Mouse (Mus musculus): ENCODE data around the gene Olfr1222. TPM values are rescaled to one million over a fixed set of nuclear protein-coding genes. Genes with fewer than 3 reads are reported as not detected.
"Not testable (repeated sequence)": the region's sequence is repeated elsewhere in the genome, so short reads cannot be mapped to it uniquely, and the experiment has no call there.

The Olfr1222 gene
- total RNA-seq (2015; ENCODE audit: low replicate concordance) (0.21 TPM in 1 of 2 replicates, not detected in the other), total RNA-seq (2017; ENCODE audit: low replicate concordance) (not detected in 2 replicates)

DNA sequence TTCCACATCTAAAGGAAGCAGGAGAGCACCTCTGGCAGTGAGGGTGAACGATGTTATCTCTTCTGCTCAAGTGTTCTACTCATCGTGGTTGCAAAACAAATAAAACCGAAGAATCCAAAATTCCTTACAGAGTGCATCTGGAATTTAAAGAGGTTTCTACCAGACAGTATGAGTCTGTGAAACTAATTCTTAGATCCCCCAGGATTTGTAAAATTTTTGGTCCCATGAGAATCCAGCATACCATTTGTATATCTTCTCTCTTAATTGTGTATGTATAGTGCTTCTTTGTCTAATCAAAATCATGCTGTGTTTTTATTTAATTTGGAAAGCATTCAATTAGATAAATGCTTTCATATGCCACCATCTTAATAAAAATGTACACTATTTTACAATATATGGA, at the start of gene Olfr1222:
Gene Olfr1222 (minus strand): TSS at position 101 of the 400 bp plus-strand sequence.
- no peak for ATAC-seq (replicated peaks; ENCODE audit: low FRiP score, poor library complexity, severe bottlenecking)

DNA sequence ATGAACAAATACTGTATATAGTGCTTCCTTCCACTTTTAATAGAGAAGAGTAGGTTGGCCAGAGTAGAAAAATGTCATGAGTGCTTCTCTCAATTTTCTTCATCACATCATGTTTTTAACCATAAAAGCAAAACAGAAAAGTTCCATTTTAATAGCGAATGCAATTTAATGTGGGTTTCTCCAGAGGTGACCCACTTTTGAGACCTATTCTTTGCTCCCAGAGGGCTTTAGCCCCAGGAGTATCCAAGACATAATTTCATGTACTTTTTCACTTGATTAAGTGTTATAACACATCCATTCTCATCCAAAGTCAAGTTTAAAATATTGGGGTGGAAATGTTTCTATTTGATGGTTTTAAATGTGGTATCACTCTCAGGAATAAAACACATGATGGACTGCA, 41.7 kb upstream of the Olfr1222 start, which contains the start of gene Olfr1225:
Gene Olfr1225 (minus strand): TSS at position 101 of the 400 bp plus-strand sequence.
- no peak for ATAC-seq (replicated peaks; ENCODE audit: low FRiP score, poor library complexity, severe bottlenecking)

DNA sequence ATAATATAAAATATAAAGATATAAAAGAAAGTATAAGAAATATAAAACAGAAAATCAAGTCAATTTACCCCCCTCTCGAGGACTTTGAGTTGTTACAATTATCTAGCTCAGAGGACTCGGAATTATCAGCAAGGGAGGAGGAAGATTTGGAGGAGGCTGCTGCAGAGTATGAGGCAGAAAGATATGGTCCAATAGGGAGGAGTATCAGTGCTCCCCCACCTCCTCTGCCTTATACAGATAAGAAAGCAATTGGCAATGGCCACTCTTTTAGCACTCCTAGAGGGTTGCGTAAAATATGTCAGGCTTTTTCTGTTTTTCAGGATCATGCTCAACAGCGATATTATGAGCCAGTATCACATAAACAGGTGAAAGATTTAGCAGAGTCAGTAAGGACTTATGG, 31.9 kb upstream of the Olfr1222 start:
- not testable (repeated sequence) for ATAC-seq (replicated peaks; ENCODE audit: low FRiP score, poor library complexity, severe bottlenecking)

DNA sequence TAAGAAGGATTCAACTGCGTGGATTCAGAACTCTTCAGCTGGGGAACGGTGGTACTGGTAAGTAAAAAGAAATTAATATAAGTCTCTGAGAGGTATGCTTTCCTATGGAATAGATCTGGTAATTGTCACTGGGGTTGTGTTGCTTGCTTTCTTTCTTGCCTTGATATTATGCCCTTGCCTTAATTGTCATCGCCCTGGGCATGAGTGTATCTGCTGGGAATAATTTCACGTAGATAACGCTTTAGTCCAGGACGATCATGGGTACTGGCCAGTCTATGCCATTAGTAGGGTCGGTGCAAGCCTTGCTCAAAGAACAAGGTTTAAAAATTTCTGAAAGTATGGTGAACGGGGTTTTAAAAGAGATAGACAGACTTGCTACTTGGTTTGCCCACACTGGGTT, 31.1 kb upstream of the Olfr1222 start, which contains the start of gene Olfr1224-ps1:
Gene Olfr1224-ps1 (minus strand): TSS at position 101 of the 400 bp plus-strand sequence.
- ATAC-seq (replicated peaks; ENCODE audit: low FRiP score, poor library complexity, severe bottlenecking) = not testable (repeated sequence)

DNA sequence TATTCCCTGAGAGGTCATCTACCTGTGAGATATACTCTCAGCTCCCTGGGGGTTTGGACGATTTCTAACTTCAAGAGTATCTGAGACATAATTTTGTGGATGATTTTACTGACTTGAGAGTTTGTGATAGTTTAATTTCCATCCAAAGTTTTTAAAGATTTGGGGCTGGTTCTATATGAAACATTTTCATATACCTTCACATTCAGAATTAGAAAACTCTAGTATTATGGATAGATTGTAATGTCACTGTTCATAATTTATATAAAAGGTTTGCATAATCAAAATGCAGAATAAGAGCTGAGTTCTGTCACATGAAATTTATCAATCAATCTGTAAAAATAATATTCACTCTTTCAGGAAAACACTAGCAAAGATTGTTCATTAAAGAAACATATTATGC, 18.6 kb upstream of the Olfr1222 start, which contains the start of gene Olfr1223:
Gene Olfr1223 (minus strand): TSS at position 101 of the 400 bp plus-strand sequence.
- ATAC-seq (replicated peaks; ENCODE audit: low FRiP score, poor library complexity, severe bottlenecking) = no peak

DNA sequence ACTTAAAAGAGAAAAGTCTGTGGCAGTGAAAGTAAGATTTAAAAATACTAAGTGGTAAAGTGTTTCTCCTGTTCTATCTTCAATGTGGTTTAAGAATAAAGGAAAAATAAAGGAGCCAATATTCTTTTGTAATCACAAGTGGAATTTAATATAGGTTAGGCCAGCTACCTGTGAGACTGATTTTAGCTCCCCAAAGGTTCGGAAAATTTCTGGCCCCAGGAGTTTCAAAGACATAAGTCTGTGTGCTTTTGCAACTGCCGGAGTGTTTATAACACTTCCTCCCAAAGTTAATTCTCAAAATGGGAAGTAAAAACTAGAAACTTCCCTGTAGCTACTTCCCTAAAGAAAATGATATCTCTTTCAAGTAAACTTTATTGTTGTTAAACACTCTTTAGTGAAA, 15.7 kb downstream of the Olfr1222 start, which contains the start of gene Olfr1221:
Gene Olfr1221 (minus strand): TSS at position 101 of the 400 bp plus-strand sequence.
- ATAC-seq (replicated peaks; ENCODE audit: low FRiP score, poor library complexity, severe bottlenecking) = no peak

DNA sequence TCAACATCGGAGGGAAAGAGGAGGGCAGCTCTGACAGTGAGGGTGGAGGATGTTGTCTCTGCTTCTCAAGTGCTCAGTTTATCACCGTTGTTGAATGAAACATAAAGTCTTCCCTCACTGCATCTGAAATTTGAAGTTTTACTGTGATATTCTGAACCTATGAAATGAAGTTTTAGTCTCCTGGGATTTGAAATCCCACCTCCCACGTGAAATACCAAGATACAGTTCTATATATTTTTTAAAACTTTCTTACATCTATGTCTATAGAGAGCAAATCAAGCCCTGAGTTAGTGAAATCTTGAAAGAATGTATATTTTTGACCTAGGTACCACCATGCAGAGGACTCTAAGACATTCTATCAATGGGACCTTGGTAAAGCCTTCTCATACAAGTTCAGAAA, 26.1 kb downstream of the Olfr1222 start, which contains the start of gene Olfr1220:
Gene Olfr1220 (minus strand): TSS at position 101 of the 400 bp plus-strand sequence.
- ATAC-seq (replicated peaks; ENCODE audit: low FRiP score, poor library complexity, severe bottlenecking) = no peak

DNA sequence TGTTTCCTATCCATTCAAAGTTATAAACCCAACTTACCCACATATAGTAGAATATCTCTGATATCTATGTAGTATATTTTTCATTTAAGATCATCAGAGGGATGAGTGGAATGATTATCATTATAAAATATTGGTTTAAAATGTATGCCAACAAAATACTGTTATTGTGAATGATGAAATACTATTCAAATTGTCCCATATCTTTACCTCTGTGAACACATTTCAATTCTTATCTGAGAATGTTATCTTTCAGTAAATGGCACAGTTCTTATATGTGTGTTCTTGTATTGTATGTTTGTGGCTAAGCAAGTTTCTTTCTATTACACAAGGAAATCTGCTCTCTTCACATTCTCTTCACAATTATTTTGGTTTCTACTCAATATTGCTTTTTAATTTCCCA, 27.2 kb downstream of the Olfr1222 start:
- no peak for ATAC-seq (replicated peaks; ENCODE audit: low FRiP score, poor library complexity, severe bottlenecking)

DNA sequence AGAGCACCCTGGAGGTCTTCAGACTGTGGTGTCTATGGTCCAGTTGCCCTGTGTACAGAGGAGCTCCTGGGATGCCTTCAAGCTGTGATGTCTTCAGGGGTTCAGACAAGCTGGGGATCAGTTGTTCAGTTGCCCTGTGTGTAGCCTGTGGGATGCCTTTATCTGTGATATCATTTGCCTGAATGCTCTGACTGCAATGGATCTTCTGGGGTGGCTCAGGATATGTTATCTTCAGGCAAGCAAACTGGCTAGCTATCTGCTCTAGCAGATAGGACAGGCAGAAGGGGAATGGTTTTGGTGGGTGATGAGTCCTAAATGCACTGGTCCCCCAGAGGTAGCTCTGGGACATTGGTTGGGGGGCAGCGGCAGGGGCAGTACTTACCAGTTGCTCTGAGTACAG, 39.0 kb downstream of the Olfr1222 start:
- ATAC-seq (replicated peaks; ENCODE audit: low FRiP score, poor library complexity, severe bottlenecking) = no peak

DNA sequence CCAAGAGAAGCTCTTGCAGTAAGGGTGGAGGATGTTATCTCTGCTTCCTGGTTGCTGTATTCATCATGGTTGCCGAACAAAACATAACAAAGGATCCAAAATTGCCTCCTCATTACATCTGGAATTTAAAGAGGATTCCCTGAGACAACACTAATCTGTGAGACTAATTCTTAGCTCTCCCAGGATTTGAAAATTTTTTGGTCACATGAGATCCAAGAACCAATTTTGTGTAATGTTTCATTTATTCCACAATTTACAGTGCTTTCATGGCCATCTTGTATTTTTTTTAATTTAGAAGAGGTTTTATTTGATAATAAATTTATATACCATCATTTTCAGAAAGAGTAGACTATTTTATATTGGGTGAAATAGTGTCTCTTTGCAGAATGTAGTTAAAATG, 49.4 kb downstream of the Olfr1222 start, which contains the start of gene Olfr1219:
Gene Olfr1219 (minus strand): TSS at position 101 of the 400 bp plus-strand sequence.
- no peak for ATAC-seq (replicated peaks; ENCODE audit: low FRiP score, poor library complexity, severe bottlenecking)

DNA sequence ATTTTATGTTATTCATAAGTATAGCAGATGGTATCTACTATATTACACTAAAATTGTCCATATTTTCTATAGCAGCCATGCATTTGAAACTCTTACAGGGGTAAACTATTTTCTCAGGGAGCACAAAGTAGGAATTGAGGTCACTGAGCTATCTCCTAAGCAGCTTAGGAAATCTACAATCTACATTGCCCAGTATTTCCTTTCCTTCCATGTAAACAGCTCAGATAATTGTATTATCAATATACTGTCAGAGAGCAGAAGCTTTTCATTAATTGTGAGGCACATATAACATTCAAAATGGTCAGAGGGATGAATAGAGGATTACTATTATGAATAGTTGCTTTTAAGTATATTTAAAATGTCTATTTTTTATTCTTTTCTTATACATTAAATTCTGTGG, 51.4 kb downstream of the Olfr1222 start:
- no peak for ATAC-seq (replicated peaks; ENCODE audit: low FRiP score, poor library complexity, severe bottlenecking)

Other genes with a start within 250 kb of the Olfr1222 start
- not detected in 2 replicates for gene Olfr1208, start 230.7 kb downstream of the Olfr1222 start, total RNA-seq (2015; ENCODE audit: low replicate concordance)
- gene Olfr1208, start 230.7 kb downstream of the Olfr1222 start, total RNA-seq (2017; ENCODE audit: low replicate concordance) = not detected in 2 replicates
- gene Olfr1209, start 217.9 kb downstream of the Olfr1222 start, total RNA-seq (2015; ENCODE audit: low replicate concordance) = not detected in 2 replicates
- not detected in 2 replicates for gene Olfr1209, start 217.9 kb downstream of the Olfr1222 start, total RNA-seq (2017; ENCODE audit: low replicate concordance)
- gene Olfr1211, start 194.9 kb downstream of the Olfr1222 start, total RNA-seq (2015; ENCODE audit: low replicate concordance) = not detected in 2 replicates
- not detected in 2 replicates for gene Olfr1211, start 194.9 kb downstream of the Olfr1222 start, total RNA-seq (2017; ENCODE audit: low replicate concordance)
- gene Olfr1212, start 179.1 kb downstream of the Olfr1222 start, total RNA-seq (2015; ENCODE audit: low replicate concordance) = not detected in 2 replicates
- 0.43 TPM in 1 of 2 replicates, not detected in the other for gene Olfr1212, start 179.1 kb downstream of the Olfr1222 start, total RNA-seq (2017; ENCODE audit: low replicate concordance)
- gene Gm13762, start 152.8 kb downstream of the Olfr1222 start, total RNA-seq (2015; ENCODE audit: low replicate concordance) = not detected in 2 replicates
- gene Gm13762, start 152.8 kb downstream of the Olfr1222 start, total RNA-seq (2017; ENCODE audit: low replicate concordance) = not detected in 2 replicates
- gene Olfr1214, start 140.4 kb downstream of the Olfr1222 start, total RNA-seq (2015; ENCODE audit: low replicate concordance) = not detected in 2 replicates
- gene Olfr1214, start 140.4 kb downstream of the Olfr1222 start, total RNA-seq (2017; ENCODE audit: low replicate concordance) = not detected in 2 replicates
- not detected in 2 replicates for gene Olfr1215, start 126.1 kb downstream of the Olfr1222 start, total RNA-seq (2015; ENCODE audit: low replicate concordance)
- gene Olfr1215, start 126.1 kb downstream of the Olfr1222 start, total RNA-seq (2017; ENCODE audit: low replicate concordance) = not detected in 2 replicates
- not detected in 2 replicates for gene Olfr1216, start 114.7 kb downstream of the Olfr1222 start, total RNA-seq (2015; ENCODE audit: low replicate concordance)
- gene Olfr1216, start 114.7 kb downstream of the Olfr1222 start, total RNA-seq (2017; ENCODE audit: low replicate concordance) = not detected in 2 replicates
- not detected in 2 replicates for gene Olfr1217, start 101.0 kb downstream of the Olfr1222 start, total RNA-seq (2015; ENCODE audit: low replicate concordance)
- not detected in 2 replicates for gene Olfr1217, start 101.0 kb downstream of the Olfr1222 start, total RNA-seq (2017; ENCODE audit: low replicate concordance)
- gene Olfr1218, start 71.9 kb downstream of the Olfr1222 start, total RNA-seq (2015; ENCODE audit: low replicate concordance) = not detected in 2 replicates
- 0.14 TPM in 1 of 2 replicates, not detected in the other for gene Olfr1218, start 71.9 kb downstream of the Olfr1222 start, total RNA-seq (2017; ENCODE audit: low replicate concordance)
- gene Olfr1219, start 49.5 kb downstream of the Olfr1222 start, total RNA-seq (2015; ENCODE audit: low replicate concordance) = not detected in 2 replicates
- 0.09 TPM in 1 of 2 replicates, not detected in the other for gene Olfr1219, start 49.5 kb downstream of the Olfr1222 start, total RNA-seq (2017; ENCODE audit: low replicate concordance)
- gene Olfr1220, start 26.2 kb downstream of the Olfr1222 start, total RNA-seq (2015; ENCODE audit: low replicate concordance) = not detected in 2 replicates
- gene Olfr1220, start 26.2 kb downstream of the Olfr1222 start, total RNA-seq (2017; ENCODE audit: low replicate concordance) = not detected in 2 replicates
- gene Olfr1221, start 15.8 kb downstream of the Olfr1222 start, total RNA-seq (2015; ENCODE audit: low replicate concordance) = not detected in 2 replicates
- gene Olfr1221, start 15.8 kb downstream of the Olfr1222 start, total RNA-seq (2017; ENCODE audit: low replicate concordance) = not detected in 2 replicates
- not detected in 2 replicates for gene Olfr1223, start 18.5 kb upstream of the Olfr1222 start, total RNA-seq (2015; ENCODE audit: low replicate concordance)
- not detected in 2 replicates for gene Olfr1223, start 18.5 kb upstream of the Olfr1222 start, total RNA-seq (2017; ENCODE audit: low replicate concordance)
- not detected in 2 replicates for gene Olfr1224-ps1, start 31.0 kb upstream of the Olfr1222 start, total RNA-seq (2015; ENCODE audit: low replicate concordance)
- gene Olfr1224-ps1, start 31.0 kb upstream of the Olfr1222 start, total RNA-seq (2017; ENCODE audit: low replicate concordance) = not detected in 2 replicates
- not detected in 2 replicates for gene Olfr1225, start 41.6 kb upstream of the Olfr1222 start, total RNA-seq (2015; ENCODE audit: low replicate concordance)
- not detected in 2 replicates for gene Olfr1225, start 41.6 kb upstream of the Olfr1222 start, total RNA-seq (2017; ENCODE audit: low replicate concordance)
- not detected in 2 replicates for gene Olfr1226, start 67.0 kb upstream of the Olfr1222 start, total RNA-seq (2015; ENCODE audit: low replicate concordance)
- not detected in 2 replicates for gene Olfr1226, start 67.0 kb upstream of the Olfr1222 start, total RNA-seq (2017; ENCODE audit: low replicate concordance)
- not detected in 2 replicates for gene Olfr1228, start 121.0 kb upstream of the Olfr1222 start, total RNA-seq (2015; ENCODE audit: low replicate concordance)
- gene Olfr1228, start 121.0 kb upstream of the Olfr1222 start, total RNA-seq (2017; ENCODE audit: low replicate concordance) = not detected in 2 replicates
- gene Olfr1229, start 155.0 kb upstream of the Olfr1222 start, total RNA-seq (2015; ENCODE audit: low replicate concordance) = not detected in 2 replicates
- gene Olfr1229, start 155.0 kb upstream of the Olfr1222 start, total RNA-seq (2017; ENCODE audit: low replicate concordance) = not detected in 2 replicates
- not detected in 2 replicates for gene Olfr1230, start 164.2 kb upstream of the Olfr1222 start, total RNA-seq (2015; ENCODE audit: low replicate concordance)
- not detected in 2 replicates for gene Olfr1230, start 164.2 kb upstream of the Olfr1222 start, total RNA-seq (2017; ENCODE audit: low replicate concordance)
- not detected in 2 replicates for gene Olfr1231, start 174.0 kb upstream of the Olfr1222 start, total RNA-seq (2015; ENCODE audit: low replicate concordance)
- gene Olfr1231, start 174.0 kb upstream of the Olfr1222 start, total RNA-seq (2017; ENCODE audit: low replicate concordance) = not detected in 2 replicates
- not detected in 2 replicates for gene Olfr1232, start 196.6 kb upstream of the Olfr1222 start, total RNA-seq (2015; ENCODE audit: low replicate concordance)
- not detected in 2 replicates for gene Olfr1232, start 196.6 kb upstream of the Olfr1222 start, total RNA-seq (2017; ENCODE audit: low replicate concordance)
- not detected in 2 replicates for gene Olfr1233, start 209.3 kb upstream of the Olfr1222 start, total RNA-seq (2015; ENCODE audit: low replicate concordance)
- gene Olfr1233, start 209.3 kb upstream of the Olfr1222 start, total RNA-seq (2017; ENCODE audit: low replicate concordance) = not detected in 2 replicates
- gene Olfr1234, start 231.8 kb upstream of the Olfr1222 start, total RNA-seq (2015; ENCODE audit: low replicate concordance) = not detected in 2 replicates
- not detected in 2 replicates for gene Olfr1234, start 231.8 kb upstream of the Olfr1222 start, total RNA-seq (2017; ENCODE audit: low replicate concordance)

Data from erythroblast, adult 5-6 weeks (primary cell).